Mouse (Mus musculus): ENCODE measurements at regions not wholly inside any gene's neighbourhood (a gene's known extent, or its start where the extent isn't known, plus 50 kb on each side); places are given as distances from the start of the nearest gene placed in this dataset.

DNA sequence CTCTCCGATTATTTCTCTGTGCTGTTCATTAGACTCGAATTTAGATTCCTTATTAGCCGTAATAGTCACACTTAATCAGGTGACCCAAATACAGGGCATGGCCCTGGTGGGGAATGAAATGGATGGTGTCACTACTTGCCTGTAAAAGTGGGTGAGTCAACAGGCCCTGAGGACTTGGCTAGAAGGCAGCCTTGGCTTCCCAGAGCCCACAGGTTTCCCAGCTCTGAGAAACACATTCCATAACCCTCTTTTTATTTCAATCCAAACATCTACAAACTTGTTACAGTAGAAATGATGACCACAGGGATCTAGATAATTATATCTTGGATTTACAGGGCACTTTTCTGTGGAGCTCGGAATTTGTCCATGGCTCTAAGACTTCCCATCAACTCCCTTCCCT is 105.2 kb upstream of the Slc7a11 start:
- in situ Hi-C loops (cut with MboI, MseI) = no loop called here

GRCm38 (mm10) chr3:50530654-50531053 is 87.2 kb upstream of the Slc7a11 start:
- in situ Hi-C loops (cut with MboI, MseI) = no loop called here

DNA sequence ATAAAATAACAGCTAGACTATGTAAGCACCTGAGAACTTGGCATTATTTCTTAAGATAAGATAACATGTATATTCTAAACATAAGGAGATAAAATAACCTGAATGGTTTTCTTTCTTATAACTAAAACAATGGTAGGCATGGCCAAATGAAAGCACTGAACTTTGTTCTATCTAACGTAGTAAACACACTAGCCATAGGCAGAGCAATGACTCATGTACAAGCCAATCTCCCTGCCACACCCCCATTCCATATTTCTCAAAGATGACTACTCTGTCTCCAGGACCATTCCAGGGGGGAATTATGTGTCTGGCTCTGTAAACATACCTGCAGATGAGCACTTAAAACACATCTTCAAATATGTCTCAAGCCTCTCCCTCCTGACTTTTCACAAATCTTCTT is 80.6 kb upstream of the Slc7a11 start:
- in situ Hi-C loops (cut with MboI, MseI) = no loop called here

GRCm38 (mm10) chr3:50507211-50507610 is 63.8 kb upstream of the Slc7a11 start:
- in situ Hi-C loops (cut with MboI, MseI) = no loop called here

Data from regulatory T cell (primary cell).